Mouse (Mus musculus): Measurements from ENCODE around the gene Kcnh7.
"Not testable (repeated sequence)": the region's sequence is repeated elsewhere in the genome, so short reads cannot be mapped to it uniquely, and the experiment has no call there.

Kcnh7 gene

DNA sequence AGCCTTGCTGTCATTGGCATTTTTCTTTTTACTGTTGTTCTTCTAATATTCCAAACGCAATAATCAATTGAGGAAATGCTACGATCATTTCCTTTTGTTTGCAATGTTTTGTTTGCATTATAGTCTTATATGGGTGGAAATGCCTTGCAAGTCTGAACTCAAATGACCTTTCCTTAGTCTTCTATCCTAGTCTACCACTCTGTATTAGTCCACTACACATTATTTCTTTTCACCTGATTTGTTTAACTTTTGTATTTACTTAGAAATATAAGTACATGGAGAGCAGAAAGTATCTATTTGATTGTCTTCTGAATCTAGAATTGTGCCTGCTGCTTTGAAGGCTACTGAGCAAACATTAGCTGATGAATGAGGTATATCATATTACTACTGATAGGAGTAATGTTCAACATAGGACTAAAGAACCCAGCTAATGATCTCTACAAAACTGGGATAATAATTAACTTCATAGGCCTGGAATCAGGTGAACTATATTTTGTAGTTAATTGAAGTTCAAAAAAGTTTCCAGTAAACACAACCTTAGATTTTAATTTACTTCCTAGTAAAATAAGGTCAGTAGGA is 399.5 kb downstream of the Kcnh7 start:
- in situ Hi-C loops (cut with MboI; ENCODE audit: low pct_unique_long_range_greater_than_20kb in 1 of 2, low sequenced_read_pairs in 2 of 2, unreplicated experiment in 1 of 2), result no loop called here

DNA sequence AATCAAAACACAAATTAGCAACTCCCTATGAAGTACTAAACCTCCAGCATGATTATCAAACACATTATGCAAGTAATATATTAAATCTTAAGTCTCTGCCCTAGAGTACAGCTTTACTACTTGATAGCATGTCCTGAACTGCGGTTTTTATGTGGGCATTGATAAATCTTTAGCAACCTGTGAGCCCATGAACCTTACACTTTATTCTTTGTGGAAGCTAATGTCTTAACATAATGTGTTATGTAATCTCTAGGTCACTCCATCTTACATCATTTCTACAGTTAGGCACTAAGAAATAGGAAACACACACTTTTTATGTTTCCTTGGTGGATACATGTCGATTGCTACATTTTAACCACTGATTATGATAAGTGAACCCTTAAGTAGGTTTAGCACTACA is 437.8 kb downstream of the Kcnh7 start:
- in situ Hi-C loops (cut with MboI; ENCODE audit: low pct_unique_long_range_greater_than_20kb in 1 of 2, low sequenced_read_pairs in 2 of 2, unreplicated experiment in 1 of 2), result no loop called here

DNA sequence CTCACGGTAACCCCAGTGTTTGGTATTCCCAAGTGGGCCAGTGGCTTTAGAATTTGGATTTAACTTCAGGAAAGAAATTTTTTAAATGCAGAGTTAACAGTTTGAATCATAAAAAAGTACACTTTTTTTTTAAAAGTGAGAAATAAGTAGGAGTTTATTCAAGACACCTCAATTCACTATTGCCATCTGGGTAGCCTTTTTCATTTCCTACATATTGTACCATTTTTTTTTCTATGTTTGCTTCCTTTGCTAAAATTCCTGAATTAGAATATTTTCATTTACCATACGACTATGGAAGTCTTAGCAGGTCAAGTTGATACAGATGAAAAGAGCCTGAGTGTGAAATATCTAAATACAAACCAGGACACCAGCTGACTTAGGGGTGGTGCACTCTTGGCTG is 441.0 kb downstream of the Kcnh7 start:
- in situ Hi-C loops (cut with MboI; ENCODE audit: low pct_unique_long_range_greater_than_20kb in 1 of 2, low sequenced_read_pairs in 2 of 2, unreplicated experiment in 1 of 2), result no loop called here

DNA sequence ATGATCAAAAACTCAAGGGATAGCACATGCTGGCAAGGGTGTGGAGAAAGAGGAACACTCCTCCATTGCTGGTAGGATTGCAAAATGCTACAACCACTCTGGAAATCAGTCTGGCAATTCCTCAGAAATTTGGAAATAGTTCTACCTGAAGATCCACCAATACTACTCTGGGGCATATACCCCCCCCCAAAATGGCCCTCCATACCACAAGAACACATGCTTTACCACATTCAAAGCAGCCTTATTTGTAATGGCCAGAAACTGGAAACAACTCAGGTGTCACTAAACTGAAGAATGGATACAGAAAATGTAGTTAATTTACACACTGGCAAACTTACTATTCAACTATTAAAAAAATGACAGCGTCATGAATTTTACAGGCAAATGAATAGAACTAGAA is 453.4 kb downstream of the Kcnh7 start:
- in situ Hi-C loops (cut with MboI; ENCODE audit: low pct_unique_long_range_greater_than_20kb in 1 of 2, low sequenced_read_pairs in 2 of 2, unreplicated experiment in 1 of 2), result no loop called here

DNA sequence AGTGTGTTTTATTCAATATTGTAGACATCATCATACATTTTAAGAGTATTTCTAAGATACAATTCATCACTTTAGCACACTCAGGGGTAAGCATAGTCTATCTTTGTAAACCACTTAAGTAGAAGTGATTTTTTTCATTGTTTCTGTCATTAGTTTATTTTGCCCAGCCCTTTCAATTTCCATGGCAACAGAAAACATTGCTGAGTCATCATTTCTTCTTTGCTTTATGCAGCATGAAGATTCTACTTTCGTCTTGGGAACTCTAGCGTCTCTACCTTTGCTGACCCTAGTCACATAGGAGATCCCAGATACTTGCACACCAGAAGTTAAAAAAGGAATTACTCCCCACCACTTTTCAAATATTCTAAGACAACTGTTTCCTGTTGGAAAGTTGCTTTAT is 456.4 kb downstream of the Kcnh7 start:
- in situ Hi-C loops (cut with MboI; ENCODE audit: low pct_unique_long_range_greater_than_20kb in 1 of 2, low sequenced_read_pairs in 2 of 2, unreplicated experiment in 1 of 2), result no loop called here

DNA sequence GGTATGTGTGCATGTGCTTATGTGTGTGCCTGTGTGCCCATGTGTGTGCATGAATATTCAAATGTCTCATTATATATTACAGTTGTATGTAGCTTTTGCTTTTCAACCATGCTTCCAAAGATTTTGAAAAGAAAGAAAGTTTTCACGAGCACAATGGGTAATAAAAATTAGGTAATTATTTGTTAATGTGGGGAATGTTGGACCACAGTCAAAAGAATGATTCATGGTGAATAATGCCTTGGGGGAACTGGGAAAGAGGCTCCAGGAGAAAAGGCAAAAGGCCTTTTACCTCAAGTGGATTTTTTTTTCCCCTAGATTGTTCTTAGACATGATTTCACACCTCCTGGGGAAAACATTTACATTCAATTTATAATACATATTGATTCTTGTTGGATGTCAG is 458.1 kb downstream of the Kcnh7 start:
- in situ Hi-C loops (cut with MboI; ENCODE audit: low pct_unique_long_range_greater_than_20kb in 1 of 2, low sequenced_read_pairs in 2 of 2, unreplicated experiment in 1 of 2), result no loop called here

DNA sequence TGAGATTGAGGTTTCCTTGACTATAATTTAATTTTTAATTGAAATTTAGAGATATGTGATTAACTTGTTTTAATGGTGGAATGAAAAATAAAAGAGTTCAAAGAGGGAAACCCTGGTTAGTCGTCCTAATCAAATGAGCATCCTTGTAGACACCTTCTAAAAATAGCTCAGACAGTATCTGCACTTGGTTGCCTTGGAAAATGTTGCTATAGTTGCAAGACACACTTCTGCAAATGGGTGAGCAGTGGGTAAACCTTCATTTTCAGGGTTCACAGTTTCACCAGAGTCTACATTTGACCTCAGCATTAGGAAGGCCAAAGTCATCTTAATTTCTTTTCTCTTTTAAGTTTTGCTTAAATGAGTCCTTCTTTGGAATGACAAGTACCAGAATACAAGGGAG is 465.7 kb downstream of the Kcnh7 start:
- in situ Hi-C loops (cut with MboI; ENCODE audit: low pct_unique_long_range_greater_than_20kb in 1 of 2, low sequenced_read_pairs in 2 of 2, unreplicated experiment in 1 of 2), result no loop called here

DNA sequence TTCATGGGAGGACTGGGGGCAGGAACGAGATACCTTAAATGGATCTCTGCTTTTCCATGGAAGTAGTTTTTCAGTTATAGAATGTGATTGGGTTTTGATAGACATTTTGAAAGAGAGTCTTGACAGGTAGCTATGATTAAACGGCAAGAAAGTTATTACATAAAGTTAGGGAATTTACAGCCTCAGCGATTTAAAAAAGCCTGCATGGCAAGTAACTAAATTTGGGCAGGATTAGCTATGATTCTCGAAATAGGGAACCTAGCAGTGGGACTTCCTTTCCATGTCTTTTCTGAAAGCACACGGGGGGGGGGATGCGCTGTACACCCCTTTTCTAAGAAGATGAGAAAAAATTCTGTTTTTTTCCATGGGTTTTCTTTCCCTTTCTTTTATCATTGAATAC is 466.8 kb downstream of the Kcnh7 start:
- in situ Hi-C loops (cut with MboI; ENCODE audit: low pct_unique_long_range_greater_than_20kb in 1 of 2, low sequenced_read_pairs in 2 of 2, unreplicated experiment in 1 of 2), result no loop called here

DNA sequence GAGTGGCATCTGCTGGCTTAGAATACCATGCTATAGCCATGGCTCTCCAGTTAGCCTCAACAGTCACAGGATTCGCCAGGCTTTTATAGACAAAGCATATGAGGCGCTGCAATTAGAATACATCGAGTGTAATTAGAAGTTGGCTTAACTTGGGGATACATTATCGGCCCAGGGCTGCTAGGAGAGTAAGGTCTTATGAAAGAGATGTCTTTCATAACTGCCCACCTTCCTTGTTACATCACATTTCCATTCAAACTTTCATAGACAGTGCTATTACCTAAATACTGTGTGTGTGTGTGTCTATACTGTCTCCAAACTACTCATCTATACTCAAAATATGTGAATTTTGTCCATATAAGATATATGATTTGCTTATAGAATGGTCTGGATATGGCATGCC is 468.8 kb downstream of the Kcnh7 start:
- in situ Hi-C loops (cut with MboI; ENCODE audit: low pct_unique_long_range_greater_than_20kb in 1 of 2, low sequenced_read_pairs in 2 of 2, unreplicated experiment in 1 of 2), result no loop called here

DNA sequence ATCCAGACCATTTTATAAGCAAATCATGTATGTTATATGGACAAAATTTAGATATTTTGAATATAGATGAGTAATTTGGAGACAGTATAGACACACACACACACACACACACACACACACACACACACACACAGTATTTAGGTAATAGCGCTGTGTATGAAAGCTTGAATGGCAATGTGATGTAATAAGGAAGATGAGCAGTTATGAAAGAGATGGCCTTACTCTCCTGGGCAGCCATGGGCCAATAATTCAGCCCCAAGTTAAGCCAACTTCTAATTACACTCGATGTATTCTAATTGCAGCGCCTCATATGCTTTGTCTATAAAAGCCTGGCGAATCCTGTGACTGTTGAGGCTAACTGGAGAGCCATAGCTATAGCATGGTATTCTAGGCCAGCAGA is 469.7 kb downstream of the Kcnh7 start:
- in situ Hi-C loops (cut with MboI; ENCODE audit: low pct_unique_long_range_greater_than_20kb in 1 of 2, low sequenced_read_pairs in 2 of 2, unreplicated experiment in 1 of 2), result not testable (repeated sequence)

DNA sequence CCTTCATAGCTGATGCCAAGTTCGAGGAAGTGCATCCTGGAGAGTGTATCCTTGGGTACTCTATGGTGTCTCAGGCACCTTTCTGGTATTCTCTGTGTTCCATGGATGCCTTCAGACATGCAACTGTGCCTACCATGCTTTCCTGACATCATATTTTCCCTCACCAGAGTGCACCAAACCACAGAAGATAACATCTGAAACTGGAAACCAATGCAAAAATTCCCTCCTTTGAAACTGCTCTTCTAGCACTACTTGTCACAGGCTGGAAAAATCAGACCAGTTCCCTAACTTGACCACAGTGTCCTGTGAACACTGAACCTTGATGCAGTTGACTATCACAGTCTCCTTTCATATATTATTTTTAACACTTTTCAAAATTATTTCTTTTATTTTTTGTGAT is 474.5 kb downstream of the Kcnh7 start:
- in situ Hi-C loops (cut with MboI; ENCODE audit: low pct_unique_long_range_greater_than_20kb in 1 of 2, low sequenced_read_pairs in 2 of 2, unreplicated experiment in 1 of 2), result no loop called here

DNA sequence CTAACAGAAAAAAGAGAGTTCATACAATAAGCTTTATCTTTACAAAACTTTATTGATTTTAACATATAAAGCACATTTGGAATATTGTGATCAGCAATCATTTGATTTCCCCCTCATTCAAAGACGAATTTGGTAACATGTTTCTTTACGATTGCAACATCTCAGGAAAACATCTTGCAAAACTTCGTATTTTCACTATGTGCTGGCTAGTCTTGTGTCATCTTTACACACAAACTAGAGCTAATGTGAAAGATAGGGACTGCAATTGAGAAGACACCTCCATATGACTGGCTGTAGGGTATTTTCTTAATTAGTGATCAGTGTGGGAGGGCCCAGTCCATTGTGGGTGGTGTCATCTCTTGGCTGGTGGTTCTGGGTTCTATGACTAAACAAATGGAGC is 477.8 kb downstream of the Kcnh7 start:
- in situ Hi-C loops (cut with MboI; ENCODE audit: low pct_unique_long_range_greater_than_20kb in 1 of 2, low sequenced_read_pairs in 2 of 2, unreplicated experiment in 1 of 2), result no loop called here

DNA sequence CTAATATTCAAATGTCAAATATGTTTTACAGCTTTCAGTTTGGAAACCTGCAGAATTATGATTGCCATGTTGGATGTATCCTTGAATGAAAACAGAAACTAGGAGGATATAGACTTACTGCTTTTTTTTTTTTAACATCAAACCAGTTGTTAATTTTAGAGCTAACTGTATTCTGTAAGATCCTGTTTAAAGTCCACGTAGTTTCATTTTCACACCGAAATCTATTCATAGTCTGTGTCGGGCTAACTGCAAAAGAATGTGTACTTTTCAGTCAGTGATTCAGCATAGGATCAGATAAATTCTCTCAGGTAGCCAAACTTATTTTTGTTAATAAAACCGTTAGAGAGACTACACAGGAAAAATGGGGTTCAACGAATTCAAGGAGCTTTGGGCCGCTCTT is 498.2 kb downstream of the Kcnh7 start:
- in situ Hi-C loops (cut with MboI; ENCODE audit: low pct_unique_long_range_greater_than_20kb in 1 of 2, low sequenced_read_pairs in 2 of 2, unreplicated experiment in 1 of 2), result no loop called here

DNA sequence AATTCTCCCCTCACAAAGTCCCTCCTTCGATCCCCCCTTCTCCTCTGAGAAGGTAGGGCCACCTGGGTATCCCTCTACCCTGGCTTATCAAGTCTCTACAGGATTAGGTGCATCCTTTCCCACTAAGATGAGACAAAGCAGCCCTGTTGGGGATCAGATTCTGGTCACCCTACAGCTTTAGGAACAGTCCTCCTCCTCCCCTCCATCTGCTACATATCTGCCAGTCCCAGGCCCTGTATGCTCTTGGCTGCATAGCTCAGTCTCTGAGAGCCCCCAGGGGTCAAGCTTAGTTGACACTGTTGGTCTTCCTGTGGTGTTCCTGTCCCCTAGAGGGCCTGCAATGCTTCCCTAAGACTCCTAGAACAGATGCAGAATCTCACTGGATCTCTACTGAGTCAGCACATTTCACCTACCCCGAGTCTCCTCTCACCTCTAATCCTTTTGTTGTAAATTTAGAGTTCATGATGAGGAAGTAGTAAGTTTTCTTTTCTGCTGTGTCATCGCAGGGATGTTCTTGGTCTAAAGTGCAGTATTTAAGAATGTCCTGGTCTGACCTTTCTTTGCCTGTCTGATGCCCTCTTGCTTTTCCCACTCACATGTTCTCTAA is 499.0 kb downstream of the Kcnh7 start:
- in situ Hi-C loops (cut with MboI; ENCODE audit: low pct_unique_long_range_greater_than_20kb in 1 of 2, low sequenced_read_pairs in 2 of 2, unreplicated experiment in 1 of 2), result no loop called here

DNA sequence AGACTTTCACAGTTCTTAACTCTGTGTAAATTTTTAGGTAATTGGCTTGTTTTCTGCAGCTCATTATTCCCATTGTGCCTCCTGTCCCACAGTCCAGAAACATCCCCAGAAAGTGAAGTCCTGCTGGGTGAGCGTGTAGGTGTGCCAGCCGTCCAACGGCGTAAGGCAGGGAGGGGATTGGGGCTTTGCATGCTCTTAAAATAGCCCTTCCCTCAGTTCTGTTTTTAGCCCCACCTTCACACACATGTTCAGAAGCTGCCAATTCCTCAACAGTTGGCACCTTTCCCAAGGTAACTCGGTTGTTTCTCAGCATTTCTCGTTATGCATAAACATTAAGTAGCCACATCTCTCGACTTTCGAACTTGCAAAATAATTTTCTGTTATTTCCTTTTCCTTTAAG is 502.4 kb downstream of the Kcnh7 start:
- in situ Hi-C loops (cut with MboI; ENCODE audit: low pct_unique_long_range_greater_than_20kb in 1 of 2, low sequenced_read_pairs in 2 of 2, unreplicated experiment in 1 of 2), result no loop called here

DNA sequence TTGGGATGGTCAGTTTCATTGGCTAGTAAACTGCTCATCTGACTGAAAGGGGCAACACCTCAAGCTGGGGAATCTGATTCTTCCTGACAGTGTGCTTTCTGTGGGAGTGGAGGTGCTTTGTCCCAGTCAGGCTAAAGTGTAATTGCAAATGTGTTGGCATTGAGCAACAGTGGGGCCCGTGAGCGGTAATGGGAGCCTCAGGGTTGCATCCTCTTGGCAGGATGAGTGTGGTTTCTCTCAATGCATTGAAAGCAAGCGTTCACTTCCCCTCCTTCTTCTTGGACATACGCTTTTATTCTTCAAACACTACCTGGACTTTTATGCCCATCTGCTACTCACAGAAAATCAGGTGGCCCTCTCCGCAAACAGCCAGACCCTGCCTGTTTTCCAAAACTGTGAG is 511.3 kb downstream of the Kcnh7 start:
- in situ Hi-C loops (cut with MboI; ENCODE audit: low pct_unique_long_range_greater_than_20kb in 1 of 2, low sequenced_read_pairs in 2 of 2, unreplicated experiment in 1 of 2), result no loop called here

DNA sequence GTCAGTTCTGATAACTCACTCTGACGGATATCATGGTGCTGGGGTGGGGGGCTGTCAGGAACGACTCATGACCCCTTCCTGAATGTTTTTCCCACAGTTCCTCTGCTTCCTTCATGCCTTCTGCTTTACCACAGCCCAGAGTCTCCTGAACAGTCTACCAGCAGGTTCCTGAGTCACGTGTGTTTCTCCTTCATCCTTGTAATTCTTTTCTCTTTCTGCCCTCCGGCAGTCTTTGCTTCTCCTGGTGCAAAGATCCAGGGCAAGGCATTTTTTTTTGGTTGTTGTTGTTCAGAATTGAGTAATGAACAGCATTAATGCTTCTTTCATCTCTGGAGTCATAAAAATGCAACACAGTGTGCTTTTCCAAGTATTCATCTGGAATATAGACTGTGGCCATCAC is 513.3 kb downstream of the Kcnh7 start:
- in situ Hi-C loops (cut with MboI; ENCODE audit: low pct_unique_long_range_greater_than_20kb in 1 of 2, low sequenced_read_pairs in 2 of 2, unreplicated experiment in 1 of 2), result no loop called here

DNA sequence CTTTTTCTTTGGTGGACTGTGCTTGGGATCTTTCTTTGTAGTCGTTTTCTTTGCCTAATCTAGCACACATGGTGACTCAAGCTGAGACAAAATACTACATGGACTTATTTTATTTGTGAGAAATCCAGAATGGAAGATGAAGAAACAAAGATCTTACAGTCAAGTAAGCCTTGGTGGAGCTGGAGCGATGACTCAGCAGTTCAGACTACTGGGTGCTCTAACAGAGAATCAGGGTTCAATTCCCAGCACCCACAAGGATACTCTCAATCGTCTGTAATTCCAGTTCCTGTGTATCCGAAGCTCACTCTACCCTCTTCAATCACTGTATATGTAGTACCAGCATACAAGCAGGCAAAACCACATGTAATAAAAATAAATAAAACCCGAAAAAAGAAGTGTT is 513.8 kb downstream of the Kcnh7 start:
- in situ Hi-C loops (cut with MboI; ENCODE audit: low pct_unique_long_range_greater_than_20kb in 1 of 2, low sequenced_read_pairs in 2 of 2, unreplicated experiment in 1 of 2), result no loop called here

DNA sequence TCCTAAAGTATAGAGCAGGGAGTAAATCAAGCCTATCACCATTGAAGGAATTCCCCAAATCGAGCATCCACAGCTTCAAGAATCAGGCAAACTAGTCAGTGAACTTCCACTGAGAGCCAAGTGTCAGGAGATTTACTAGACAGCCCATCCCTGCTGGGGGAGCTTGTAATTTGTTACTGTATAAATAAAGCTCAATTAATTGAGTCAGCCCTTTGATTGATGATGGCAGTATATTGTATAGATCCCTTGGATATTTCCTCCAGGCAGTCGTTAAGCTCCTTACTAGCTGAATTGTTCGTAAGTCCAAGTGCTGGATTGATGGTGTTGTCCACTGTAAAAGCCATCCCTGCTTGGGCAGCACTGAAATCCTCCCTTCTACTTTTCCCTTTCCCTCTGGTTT is 514.2 kb downstream of the Kcnh7 start:
- in situ Hi-C loops (cut with MboI; ENCODE audit: low pct_unique_long_range_greater_than_20kb in 1 of 2, low sequenced_read_pairs in 2 of 2, unreplicated experiment in 1 of 2), result no loop called here

DNA sequence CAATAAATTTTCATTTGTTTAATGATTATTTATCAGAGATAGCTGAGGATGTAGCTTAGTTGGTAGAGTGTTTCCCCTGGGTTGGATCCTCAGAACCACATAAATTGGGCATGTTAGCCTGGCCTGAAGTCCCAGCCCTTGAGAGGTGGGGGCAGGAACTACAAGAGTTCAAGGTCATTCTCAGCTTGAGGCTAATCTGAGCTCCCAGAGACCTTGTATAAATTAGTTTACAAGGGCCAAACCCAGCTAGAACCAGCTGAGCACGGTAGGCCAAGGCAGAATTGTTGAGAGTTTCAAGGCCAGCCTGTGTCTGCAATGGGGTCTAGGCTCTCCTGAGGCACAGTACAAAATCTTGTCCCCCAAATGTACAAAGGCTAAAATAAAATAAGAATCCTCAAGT is 518.6 kb downstream of the Kcnh7 start:
- in situ Hi-C loops (cut with MboI; ENCODE audit: low pct_unique_long_range_greater_than_20kb in 1 of 2, low sequenced_read_pairs in 2 of 2, unreplicated experiment in 1 of 2), result no loop called here

DNA sequence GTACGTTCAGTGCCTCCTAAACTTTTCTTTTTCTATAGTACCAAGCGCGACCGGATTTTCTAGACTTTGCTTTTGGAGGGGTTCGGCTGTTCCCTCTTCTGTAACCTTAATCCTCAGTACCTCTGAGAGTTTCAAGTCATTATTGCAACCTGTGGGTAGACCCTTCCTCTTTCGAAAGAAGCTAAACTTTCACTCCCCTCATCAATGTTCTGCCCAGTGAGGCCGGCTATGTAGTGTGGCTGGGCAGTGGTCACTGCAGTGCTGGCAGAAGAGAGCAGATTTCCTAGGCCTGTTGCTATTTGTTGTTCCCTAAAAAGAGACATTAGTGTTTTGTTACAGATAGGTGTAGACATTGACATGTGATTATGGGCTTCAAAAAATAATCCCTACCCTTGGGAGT is 519.2 kb downstream of the Kcnh7 start:
- in situ Hi-C loops (cut with MboI; ENCODE audit: low pct_unique_long_range_greater_than_20kb in 1 of 2, low sequenced_read_pairs in 2 of 2, unreplicated experiment in 1 of 2), result no loop called here

Measured in mouse embryonic stem cell (cell line).